Mouse (Mus musculus) kidney, postnatal 14 days (tissue): Measurements from ENCODE around the gene Fam206a.

Experiments
- DNase-seq: peaks from one replicate; pipeline ENCODE4 v3.0.0; 2022; ENCODE audit warnings: mixed read lengths

The Fam206a gene

DNA sequence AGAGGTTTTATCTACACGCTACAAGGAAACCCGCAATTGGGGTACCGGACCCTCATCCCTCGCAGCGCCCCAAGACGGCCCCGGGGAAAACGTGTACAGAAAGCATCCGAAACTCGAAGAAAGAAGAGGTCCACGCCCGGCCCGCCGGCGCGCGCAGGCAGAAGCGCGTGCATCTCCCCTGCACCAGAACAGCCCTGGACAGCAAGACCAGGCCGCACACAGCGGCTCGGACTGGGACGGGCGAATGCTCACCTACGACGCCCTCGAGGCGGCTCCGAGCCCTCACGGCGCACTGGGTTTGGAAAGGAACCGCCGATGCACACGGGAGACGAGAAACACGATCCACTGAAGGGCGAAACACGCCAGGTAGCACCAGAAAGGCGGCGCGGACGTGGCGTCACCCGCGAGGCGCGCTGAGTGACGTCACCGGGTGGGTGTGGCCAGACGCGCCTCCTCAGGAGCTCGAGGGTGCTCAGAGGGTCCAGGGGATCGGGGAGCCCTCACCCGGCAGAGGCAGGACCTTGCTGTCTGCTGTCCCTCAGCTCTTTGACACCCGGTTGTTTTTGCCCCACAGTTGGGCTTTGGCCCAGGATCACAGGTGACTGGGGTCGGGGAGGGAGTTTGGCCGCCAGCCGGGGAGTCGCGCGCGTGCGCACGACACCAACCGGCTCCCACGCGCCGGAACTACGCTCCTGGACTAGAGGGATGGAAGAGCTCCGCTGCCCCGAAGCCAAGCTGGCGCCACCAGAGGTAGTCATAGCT, at the start of gene Fam206a, which contains the start of gene Elp1:
Gene Fam206a, plus strand, starts transcription at position 439 of the 762 bp plus-strand sequence.
Gene Elp1, minus strand, starts transcription at position 425 of the 762 bp plus-strand sequence.
- DNase-seq: peak; percentile 96

DNA sequence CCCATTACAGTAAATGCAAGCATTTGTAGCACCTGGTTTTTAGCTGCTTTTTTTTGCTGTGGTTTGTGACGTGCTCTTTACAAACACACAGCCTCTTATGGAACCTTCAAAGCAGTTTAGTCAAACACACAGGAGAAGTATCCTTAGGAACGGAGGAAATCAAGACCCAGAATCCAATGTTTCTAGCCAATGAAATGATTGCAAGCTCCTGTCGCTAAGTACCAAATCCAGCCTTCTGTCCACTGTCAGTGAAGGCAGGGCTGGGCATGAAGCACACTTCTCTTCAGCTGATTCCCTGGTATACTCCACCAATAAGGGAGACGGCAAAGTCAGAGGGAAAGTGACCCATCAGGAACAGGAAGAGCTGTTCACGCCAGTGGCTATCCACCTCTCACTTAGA, 46.1 kb upstream of the Fam206a start:
- DNase-seq: no peak

DNA sequence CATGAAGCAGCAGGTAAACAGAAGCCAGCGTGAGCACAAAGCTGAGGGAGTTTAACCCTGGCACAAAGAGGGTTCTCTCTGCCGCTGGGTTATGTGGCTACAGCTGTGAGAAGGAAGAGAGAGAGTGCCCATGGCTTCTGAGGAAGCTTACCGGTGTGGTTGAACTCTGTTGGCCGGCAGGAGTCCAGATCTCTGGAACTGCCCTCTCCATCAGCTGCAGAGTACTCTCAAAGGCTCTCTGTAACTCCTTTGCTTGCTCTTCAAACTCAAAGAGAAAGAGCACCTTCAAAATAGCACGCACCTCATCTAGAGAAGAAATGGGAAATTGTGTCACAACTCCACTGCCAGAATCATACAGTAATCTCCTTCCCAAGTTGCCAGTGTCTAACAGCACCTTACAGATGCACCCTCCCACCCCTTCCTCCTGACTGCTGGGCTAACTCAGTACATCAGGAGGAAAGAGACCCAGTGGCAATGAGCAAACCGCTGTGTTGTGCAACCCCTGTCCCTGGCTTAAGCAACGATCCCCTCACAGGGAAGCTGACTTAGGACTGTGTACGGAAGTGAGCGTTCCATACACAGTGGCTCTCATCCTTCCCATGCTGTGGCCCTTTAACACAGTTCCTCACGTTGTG, 45.1 kb upstream of the Fam206a start:
- no peak for DNase-seq

DNA sequence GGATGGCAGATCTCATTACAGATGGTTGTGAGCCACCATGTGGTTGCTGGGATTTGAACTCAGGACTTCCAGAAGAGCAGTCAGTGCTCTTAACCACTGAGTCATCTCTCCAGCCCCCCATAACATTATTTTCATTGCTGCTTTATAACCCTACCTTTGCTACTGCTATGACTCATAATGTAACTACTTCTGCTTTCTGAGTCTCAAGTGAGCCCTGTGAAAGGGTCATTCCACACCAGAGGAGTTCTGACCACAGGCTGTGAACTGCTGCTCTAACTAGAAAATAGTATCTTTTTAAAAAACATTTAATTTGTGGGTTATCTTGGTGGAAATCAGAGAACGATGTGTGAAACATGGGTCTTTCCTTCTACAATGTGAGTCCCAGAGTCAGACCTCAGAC, 44.5 kb upstream of the Fam206a start:
- DNase-seq: no peak

DNA sequence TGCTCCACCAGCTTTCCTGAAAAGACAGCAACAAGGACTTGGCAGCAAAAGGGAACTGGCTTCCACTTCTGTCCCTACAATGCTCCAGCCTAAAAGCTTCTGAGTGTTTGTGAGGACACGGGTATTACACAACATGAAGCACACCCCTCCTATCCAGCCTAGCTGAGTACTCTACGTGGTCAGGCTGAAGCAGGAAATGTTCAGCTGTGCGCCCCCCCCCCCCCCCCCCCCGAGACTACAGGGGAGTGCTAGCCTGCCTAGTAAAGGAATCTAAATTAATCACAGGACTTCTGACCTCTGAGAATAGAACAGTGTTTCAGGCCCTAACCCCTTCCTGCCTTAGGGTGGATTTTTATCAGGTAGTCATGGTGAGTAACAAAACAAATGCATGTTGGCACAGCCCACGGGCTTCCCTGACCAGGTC, 34.3 kb upstream of the Fam206a start:
- no peak for DNase-seq

DNA sequence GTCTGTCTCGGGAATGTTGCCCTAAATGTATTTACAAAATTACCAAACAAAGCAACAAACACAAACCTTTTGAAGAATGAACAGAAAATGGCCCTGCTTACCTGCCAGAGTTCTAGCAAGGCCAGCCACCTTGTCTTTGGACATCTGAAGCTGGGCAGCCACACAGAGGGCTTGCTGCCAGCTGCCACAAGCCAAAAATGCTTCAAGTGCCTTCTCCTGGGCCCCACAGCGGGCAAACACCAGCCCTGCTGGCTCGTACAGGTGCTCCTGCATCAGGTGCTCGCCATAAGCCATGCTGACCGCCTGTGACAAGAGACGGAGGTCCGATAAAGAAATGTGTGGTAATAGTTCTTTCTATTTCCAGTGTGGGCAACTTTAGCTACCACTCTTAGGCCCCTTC, 33.2 kb upstream of the Fam206a start:
- DNase-seq: no peak

DNA sequence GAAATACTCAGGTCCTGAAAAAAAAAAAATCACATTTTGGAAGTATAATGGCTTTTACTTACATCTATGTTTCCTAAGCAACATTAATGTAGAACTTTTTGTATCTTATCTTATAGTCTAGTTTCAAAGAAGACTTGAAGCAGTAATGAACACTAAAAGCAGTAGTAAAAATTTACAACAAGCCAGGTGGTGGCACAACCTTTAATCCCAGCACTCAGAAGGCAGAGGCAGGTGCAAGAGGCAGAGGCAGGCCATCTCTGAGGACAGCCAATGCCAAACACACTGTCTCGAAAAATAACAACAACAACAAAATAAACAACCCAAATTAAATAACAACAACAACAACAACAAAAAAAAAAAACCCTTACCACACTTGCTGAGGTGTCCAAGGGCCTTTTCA, 31.1 kb upstream of the Fam206a start:
- no peak for DNase-seq

DNA sequence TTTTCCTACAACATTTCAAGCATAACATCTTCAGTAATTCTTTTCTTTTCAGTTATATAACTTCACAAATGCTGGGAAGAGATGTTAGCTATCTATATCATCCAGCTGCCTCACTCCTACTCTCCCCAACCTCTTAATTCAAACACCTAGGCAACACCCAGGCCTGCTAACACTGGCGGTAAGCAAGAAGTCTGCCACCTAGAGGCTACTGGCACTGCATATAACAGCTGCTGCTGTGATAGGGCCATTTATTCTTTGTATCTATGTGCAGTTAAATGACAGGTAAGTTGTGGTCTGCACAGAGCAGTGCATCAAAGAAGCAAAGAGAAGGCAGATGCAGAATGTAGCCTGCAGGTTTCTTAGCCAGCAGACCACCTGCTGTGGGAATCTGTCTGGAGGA, 10.8 kb upstream of the Fam206a start:
- DNase-seq: peak; percentile 17

DNA sequence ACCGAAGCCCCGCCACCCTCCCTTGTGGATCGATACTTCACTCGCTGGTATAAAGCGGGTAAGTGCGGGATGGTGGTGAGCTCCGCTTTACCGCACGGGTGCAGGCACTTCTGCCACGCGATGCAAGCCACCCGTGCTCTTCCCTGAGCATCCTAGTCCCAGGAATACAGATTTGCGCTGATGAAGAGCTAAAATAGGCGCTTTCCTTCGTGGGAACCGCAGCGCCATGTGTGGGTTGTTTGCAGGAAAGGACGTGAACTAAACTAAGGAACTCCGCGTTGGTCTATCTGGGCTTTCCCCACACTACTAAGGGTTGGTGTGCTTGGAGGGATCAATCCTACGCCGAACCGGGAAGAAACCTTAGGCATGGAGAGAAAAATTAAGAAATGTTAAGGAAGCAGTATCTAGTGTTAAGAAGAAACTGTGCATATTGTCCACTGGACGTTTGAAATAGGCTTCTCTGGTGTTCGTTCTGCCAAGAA, 565 bp downstream of the Fam206a start:
- DNase-seq: no peak

DNA sequence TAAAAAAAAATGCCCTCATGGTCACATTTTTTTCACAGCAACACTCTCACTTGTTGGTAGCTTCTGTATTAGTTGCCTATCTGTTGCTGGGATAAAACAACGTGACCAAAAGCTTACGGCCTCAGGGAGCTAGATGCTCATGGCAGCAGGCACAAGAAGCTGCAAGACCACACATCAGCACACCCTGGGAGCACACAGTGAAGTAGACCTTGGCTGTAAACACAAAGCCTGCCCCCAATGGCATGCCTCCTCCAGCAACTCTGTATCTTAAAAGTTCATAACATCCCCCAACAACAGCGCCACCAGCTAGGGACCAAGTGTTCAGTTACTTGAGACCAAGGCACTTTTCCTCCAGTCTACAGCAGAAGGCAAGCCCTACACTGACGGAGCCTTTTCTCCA, 6.9 kb downstream of the Fam206a start:
- DNase-seq: no peak

DNA sequence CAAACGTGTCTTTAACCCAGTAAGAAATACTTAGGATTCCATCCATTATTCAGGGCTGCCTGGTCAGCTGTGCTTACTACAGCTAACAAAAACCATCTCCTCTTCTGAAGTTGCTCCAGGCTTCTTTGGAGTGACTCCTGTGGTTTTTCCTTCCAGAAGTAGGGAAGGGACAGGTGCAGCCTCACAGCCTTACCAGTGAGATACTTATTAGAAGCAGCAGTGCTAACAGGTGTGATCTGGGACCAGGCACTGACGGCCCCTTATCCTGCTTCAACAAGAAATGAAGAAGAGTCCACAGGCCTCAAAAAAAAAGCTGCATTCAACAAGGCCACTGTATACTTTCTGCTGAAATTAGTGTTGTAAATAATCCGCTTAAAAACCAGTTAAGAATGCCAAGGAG, 9.5 kb downstream of the Fam206a start:
- no peak for DNase-seq

DNA sequence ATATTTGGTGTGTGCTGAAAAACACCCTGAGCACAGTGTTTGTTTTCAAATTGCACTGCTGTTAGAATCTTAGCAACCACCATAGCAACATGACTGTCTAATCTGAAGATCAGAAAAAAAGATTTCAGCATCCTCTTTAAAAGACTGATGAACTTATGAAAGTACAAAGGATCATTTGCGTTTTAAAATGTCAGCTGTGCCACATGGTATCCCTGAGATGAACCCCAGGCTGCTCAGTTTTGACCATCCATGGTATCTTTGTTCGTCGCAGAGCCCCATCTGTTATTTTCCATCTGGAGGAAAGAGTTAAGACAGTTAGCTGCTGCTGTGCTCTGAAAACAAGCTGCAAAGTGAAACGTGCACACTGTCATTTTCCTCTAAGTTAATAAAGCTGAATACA, 10.0 kb downstream of the Fam206a start:
- no peak for DNase-seq

DNA sequence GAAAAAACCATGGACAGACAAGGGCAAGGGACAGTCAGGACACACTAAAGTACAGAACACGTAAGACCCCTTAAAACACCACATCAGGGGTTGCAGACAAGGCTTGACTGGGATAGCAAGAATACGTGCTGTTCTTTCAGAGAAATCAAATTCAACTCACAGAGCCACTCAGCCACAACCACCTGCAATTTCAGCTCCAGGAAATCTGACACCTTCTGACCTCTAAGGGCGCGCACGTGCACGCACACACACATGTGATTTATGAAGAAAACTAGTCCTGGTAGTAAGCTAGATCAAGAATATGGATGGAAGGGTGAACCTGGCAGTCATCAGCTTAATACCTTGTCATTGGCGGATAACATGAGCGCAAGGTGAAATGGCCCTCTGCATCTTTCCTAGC, 13.0 kb downstream of the Fam206a start:
- no peak for DNase-seq

DNA sequence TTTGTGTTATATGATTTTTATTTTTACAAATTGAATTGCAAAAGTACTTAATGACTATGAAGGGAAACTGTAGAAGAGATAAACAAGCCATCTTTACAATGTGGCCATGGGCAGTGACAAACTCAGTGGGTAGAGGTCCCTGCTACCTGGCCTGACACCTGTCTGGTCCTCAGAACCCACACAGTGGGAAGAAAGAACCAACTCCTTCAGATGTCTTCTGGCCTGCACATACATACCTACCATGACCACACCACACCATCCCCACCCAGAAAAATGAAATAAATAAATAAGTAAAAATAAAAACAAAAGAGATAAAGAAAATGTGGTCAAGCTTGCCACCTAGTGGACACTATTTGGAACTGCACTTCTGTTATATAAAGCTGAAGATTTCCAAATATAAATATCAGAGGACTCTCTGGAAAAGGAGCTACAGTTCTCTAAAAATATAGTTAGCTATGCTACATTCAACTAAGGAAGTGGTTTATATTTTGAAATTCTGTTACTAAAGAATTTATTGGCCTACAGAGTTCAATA, 17.9 kb downstream of the Fam206a start:
- DNase-seq: no peak

DNA sequence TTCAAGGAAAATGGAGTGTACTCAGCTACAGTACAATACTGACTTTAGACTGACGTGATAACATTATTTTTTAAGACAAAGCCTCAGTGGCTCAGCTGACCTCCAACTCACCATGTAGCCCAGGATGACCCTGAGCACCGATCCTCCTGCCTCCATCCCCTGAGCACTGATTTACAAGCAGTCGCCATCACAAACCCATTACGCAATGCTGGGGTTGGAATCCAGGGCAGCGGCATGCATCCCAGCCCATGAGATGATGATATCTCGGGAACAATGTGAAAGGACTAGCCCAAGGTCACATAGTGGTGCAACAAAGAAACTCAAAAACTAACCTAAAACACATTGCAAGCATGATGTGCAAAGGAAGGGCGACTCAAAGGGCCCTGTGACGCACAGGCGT, 22.1 kb downstream of the Fam206a start:
- no peak for DNase-seq

DNA sequence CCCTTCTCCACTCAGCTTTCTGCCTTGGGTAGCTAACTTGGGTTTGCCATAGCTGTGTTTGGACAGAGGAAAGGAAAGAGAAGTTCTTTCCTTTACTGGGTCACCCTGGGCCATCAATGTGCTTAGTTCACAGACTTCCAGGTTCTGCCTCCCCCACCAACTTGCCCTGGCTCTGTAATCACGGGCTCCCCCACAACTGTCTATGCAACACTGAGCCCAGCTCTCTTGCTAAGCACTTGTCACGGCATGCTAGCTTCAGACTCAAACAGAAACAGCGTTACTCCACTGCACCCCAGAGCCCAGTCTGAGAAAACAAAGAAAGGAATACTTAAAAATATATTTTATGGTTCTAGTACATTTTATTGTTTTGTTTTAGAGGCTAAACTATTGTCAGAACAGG, 26.8 kb downstream of the Fam206a start:
- DNase-seq: no peak

DNA sequence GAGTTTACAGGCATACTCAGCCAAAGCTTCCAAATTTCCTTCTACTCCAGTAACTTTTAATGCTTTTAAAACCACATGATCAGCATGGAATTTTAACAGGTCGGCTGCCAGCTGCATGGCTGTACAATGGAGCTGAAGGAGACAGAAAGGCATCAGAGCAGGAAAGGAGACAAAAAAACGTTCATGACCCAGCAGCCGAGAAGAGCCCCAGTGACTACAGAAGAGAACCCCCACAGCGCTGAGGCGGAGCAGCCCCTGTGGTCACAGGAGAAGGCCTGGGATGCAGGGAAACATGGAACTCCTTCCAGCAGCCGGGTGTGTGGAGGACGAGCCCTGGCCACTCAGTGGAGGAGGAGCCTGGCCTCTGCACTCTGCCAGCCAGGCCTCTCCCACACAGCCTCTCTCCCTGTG, 27.4 kb downstream of the Fam206a start:
- DNase-seq: peak; percentile 49

DNA sequence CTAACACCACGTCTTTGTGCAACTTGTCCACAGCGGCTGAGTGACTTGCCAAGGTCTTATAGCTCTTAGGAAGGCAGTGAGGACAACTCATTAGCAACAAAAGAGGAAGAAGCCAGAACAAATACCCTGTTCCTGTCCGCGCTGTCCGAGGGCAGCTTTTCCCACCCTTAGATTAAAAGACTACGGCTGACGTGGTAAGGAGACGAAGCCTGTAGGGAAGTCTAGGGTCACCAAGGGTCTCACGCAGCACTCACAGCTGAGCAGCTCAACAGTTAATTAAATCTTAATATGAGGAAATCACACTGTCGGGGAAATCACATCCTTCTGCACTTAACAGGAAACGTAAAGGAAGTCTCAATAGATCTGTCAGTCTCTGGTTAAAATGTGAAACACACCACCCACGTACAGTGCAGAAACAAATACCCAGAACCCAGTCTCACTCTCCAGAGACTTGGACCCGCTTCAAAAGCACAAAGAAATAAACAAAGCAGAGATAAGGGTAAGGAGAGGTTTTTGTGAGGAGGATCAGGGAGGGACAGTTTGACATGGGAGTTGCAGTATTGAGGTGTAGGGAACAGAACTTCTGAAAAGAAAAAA, 29.0 kb downstream of the Fam206a start:
- no peak for DNase-seq

DNA sequence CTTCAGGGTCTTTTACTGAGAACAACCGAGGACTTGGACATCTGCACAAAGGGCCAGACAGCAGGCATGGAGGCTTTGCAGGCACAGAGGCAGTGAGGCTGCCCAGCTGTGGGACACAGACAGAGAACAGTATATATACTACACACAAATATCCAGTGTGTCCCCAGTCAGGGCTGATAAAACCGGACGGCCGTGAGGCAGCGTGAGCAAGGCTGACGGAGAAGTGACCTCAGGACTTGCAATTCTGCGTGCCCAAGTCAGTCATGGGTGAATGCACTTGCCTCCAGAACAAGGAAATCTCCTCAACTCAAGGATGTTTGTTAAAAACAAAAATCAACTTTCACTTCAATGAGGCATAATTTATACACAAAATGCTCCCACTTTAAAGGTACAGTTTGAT, 29.9 kb downstream of the Fam206a start:
- DNase-seq: no peak

DNA sequence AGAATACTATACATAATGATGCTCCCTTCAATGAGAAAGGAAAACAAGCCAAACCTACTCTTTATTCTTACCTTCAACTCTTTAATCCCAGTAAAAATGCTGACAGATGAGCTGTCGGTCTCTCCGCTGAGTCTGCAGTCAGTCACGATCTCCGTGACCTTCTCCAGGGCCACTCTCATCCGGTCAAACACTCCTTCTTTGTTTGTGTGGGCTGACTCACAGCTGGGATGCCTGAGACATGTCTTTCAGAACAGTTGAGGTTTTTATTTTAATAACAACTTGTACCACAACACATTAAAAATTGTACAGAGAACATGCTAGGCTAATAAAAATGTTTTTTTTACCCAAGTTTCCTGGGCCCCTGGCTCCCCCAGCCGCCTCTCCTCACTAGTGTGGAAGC, 35.5 kb downstream of the Fam206a start:
- DNase-seq: no peak

DNA sequence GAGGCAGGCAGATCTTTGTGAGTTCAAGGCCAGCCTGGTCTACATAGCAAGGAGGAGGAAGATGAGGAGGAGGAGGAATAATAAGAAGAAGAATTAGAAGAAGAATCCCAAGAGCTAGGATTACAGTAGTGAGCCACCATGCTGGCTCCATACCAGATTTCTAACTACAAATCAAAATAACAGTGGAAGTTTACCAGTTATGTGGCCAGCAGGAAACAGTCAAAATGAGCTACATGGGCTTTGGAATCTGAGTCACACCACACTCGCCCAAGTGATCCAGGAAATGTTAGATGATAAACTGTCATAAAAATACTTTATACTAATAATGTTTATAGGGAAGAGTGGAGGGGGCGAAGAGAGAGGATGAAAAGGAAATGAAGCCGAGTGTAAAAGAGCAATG, 38.2 kb downstream of the Fam206a start:
- peak; percentile 51 for DNase-seq

DNA sequence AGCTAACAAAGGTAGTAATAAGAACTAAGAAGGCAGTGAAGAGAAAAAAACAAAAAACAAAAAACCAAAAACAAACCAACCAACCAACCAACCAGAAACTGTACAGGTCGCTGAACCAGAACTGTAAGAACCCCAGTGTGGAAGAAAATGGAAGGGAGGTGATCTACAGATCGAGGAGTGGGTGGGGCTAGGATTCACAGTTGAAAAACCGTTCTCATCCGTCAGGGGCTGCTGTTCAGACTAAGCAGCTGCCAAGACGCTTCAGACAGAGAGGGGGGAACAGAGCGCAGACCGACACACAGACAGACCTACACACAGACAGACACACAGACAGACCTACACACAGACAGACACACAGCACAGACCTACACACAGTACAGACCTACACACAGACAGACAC, 40.4 kb downstream of the Fam206a start:
- DNase-seq: no peak

DNA sequence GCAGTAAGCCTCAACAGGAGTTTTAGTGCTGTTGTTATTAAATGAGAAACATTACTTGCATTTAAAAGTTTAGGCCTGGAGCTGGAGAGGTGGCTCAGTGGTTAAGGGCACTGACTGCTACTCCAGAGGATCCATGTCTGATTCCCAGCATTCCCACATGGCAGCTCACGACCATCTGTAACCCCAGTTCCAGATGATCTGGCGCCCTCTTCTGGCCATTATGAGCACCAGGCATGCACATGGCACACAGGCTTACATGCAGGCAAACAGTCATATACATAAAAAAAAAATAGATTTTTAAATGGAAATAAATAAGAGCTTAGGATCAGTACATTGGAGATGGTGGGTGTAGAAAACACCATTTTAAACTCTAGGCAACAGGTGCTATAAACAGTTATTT, 41.8 kb downstream of the Fam206a start:
- no peak for DNase-seq

DNA sequence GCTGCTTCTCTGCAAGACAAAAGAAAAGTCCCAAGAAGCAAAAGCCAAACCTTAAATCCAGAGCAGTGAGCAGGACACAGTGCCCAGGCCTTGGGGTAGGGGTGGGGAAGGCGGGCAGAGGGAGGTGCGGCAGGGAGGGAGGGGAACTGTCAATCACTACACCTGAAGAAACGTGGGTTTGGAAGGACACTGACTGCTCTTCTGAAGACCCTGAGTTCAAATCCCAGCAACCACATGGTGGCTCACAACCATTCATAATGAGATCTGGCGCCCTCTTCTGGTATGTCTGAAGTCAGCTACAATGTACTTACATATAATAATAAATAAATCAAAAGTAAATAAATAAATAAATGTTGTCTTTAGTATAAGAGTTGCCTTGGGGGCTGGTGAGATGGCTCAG, 42.8 kb downstream of the Fam206a start:
- DNase-seq: no peak
